ENCODE assay signal across 17 mouse cellular contexts in the genomic region with DNA sequence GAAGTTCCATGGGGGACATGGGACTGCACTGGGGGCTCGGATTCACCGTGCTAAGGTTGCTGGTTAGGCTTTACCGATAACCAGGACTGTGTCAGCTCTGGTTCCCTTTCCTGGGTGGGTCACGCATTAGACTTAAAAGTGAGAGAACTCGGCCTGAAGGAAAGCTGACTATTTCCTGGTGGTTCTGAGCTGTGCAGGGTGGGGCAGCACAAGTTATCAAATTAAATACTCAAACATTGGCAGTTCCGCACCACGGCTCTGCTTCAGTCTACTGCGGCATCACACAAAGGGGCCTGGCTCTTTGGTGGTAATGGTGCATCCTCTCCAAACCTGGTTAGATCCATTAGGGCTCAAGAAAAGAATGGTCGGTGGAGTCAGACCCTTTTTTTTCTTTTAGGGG. TPM values are rescaled to one million over a fixed set of nuclear protein-coding genes. Genes with fewer than 3 reads are reported as not detected.
"Had no signal": no experiment of that assay in that cellular context is flagged by ENCODE, and none has a peak within 500 bp of the region (broad histone marks: within the 10 kb centered on the region; RNA-seq: fewer than 3 reads in every experiment).

No protein-coding gene starts in this region.

- H3K4me2 ChIP-seq: kidney, embryonic 15.5 days; liver, embryonic 11.5 days; liver, embryonic 15.5 days; midbrain, embryonic 11.5 days; midbrain, embryonic 15.5 days; neural tube, embryonic 13.5 days had no signal

- H3K4me3 ChIP-seq: kidney, embryonic 15.5 days; limb, embryonic 10.5 days; liver, embryonic 15.5 days; megakaryocyte, embryonic 14.5 days; midbrain, embryonic 15.5 days; neural tube, embryonic 13.5 days had no signal

- DNase-seq: kidney, adult 18-20 months; kidney, postnatal 14 days; lung, adult 2 months; lung, postnatal 10 days; right cerebral cortex, postnatal 14 days; thymus, adult 2 months; thymus, postnatal 36 days had no signal

- H3K9me3 ChIP-seq: kidney, embryonic 15.5 days; limb, embryonic 10.5 days; liver, embryonic 15.5 days; megakaryocyte, embryonic 14.5 days; midbrain, embryonic 15.5 days; neural tube, embryonic 13.5 days had no signal

- H3K27ac ChIP-seq: kidney, embryonic 15.5 days; limb, embryonic 10.5 days; liver, embryonic 15.5 days; macrophage; midbrain, embryonic 15.5 days; neural tube, embryonic 13.5 days had no signal

- H3K9ac ChIP-seq: kidney, embryonic 15.5 days; liver, embryonic 15.5 days; midbrain, embryonic 15.5 days; neural tube, embryonic 13.5 days had no signal

- H3K27me3 ChIP-seq: kidney, embryonic 15.5 days; liver, embryonic 15.5 days; midbrain, embryonic 15.5 days; neural tube, embryonic 13.5 days had no signal

- H3K4me1 ChIP-seq: midbrain, embryonic 15.5 days; neural tube, embryonic 13.5 days had no signal

RNA-seq across cellular contexts. Expression of a gene that starts 0.8 kb away (rescaled TPM):
- polyA plus RNA-seq: macrophage had no signal

RNA-seq across cellular contexts. Expression of a gene that starts 40.0 kb away (rescaled TPM):
- total RNA-seq: monocyte, adult 5-6 weeks had no signal
- polyA plus RNA-seq: macrophage had no signal
